Mouse (Mus musculus) ovary, postnatal 10 days (tissue): ENCODE results near the gene Tas2r106.

Source experiments
- DNase-seq: peaks from one replicate; pipeline ENCODE4 v3.0.0; 2022; ENCODE audit warnings: low spot score

The Tas2r106 gene

GRCm38 (mm10) chr6:131678786-131679185 is at the start of gene Tas2r106:
Tas2r106 (minus strand) TSS chr6:131678886.
- DNase-seq, result no peak

- no peak for DNase-seq
Observed at GRCm38 (mm10) chr6:131712803-131713202, 34.1 kb upstream of the Tas2r106 start.

- no peak for DNase-seq
Observed at GRCm38 (mm10) chr6:131689963-131690362, 11.3 kb upstream of the Tas2r106 start, which contains the start of gene Tas2r114. Tas2r114 (minus strand) TSS chr6:131690063.

GRCm38 (mm10) chr6:131687395-131687794 is 8.7 kb upstream of the Tas2r106 start, which contains the start of gene Tas2r105:
Tas2r105 (minus strand) TSS chr6:131687495.
- no peak for DNase-seq

GRCm38 (mm10) chr6:131685644-131686043 is 7.0 kb upstream of the Tas2r106 start, which contains the start of gene Tas2r104:
Tas2r104 (minus strand) TSS chr6:131685744.
- DNase-seq, result no peak

GRCm38 (mm10) chr6:131660049-131660448 is 18.6 kb downstream of the Tas2r106 start, which contains the start of gene Tas2r107:
Tas2r107 (minus strand) TSS chr6:131660149.
- DNase-seq, result no peak

GRCm38 (mm10) chr6:131630812-131631211 is 47.9 kb downstream of the Tas2r106 start, which contains the start of gene Tas2r130:
Tas2r130 (minus strand) TSS chr6:131630912.
- DNase-seq, result no peak
